Mouse (Mus musculus) thymus, adult 2 months (tissue): ENCODE data around the gene Gm3252. TPM values are rescaled to one million over a fixed set of nuclear protein-coding genes. Genes with fewer than 3 reads are reported as not detected.
"Not testable (repeated sequence)": the region's sequence is repeated elsewhere in the genome, so short reads cannot be mapped to it uniquely, and the experiment has no call there.

ENCODE experiments used
- DNase-seq: peaks from one replicate; pipeline ENCODE4 v3.0.0; 2021
- H3K27ac ChIP-seq: fragments of 200-500 bp; 2 replicates; pipeline ENCODE4 v1.5.1; 2012; ENCODE audit warnings: low read length, control low read depth; ENCODE audit not compliant: control insufficient read depth, insufficient read depth
- H3K27me3 ChIP-seq: fragments of 200-500 bp; 2 replicates; pipeline ENCODE4 v1.6.1; 2012; ENCODE audit warnings: mild to moderate bottlenecking, low read length, moderate library complexity, mixed read lengths; ENCODE audit not compliant: control insufficient read depth, insufficient read depth
- H3K36me3 ChIP-seq: fragments of 200-500 bp; 2 replicates; pipeline ENCODE4 v1.6.1; 2012; ENCODE audit warnings: mild to moderate bottlenecking, low read length, moderate library complexity; ENCODE audit not compliant: control insufficient read depth, insufficient read depth
- H3K4me1 ChIP-seq: fragments of 200-500 bp; replicated peaks from 2 replicates; pipeline ENCODE4 v1.6.1; 2012; ENCODE audit warnings: low read length; ENCODE audit not compliant: control insufficient read depth, insufficient read depth
- H3K4me3 ChIP-seq: fragments of 200-500 bp; 2 replicates; pipeline ENCODE4 v1.5.1; 2012; ENCODE audit warnings: mild to moderate bottlenecking, low read length, control low read depth, moderate library complexity; ENCODE audit not compliant: control insufficient read depth, insufficient read depth
- WGBS: fragments of 180-500 bp; shearing (Covaris S2); methylation state at CpG from one replicate; pipeline ENCODE4 v1.1.7; 2018; 5-methylcytosine and 5-hydroxymethylcytosine counted together
- polyA plus RNA-seq: library from polyadenylated mRNA; depleted of rRNA; stranded (reverse); fragments of >200 nt; gene quantifications from 2 replicates; pipeline ENCODE4 v1.2.3, GENCODE M21; 2012; rRNA removed

Gm3252 gene
- 0.07 TPM in 1 of 2 replicates, not detected in the other for polyA plus RNA-seq

- H3K27me3 ChIP-seq, H3K4me3 ChIP-seq, DNase-seq, H3K27ac ChIP-seq, H3K4me1 ChIP-seq, H3K36me3 ChIP-seq: not testable (repeated sequence)
- 7% methylated on average over 17 of the region's 47 CpGs for WGBS
Observed at GRCm38 (mm10) chr14:4726038-4726880, at the start of gene Gm3252. Gene Gm3252 (plus strand): TSS chr14:4726775.

DNA sequence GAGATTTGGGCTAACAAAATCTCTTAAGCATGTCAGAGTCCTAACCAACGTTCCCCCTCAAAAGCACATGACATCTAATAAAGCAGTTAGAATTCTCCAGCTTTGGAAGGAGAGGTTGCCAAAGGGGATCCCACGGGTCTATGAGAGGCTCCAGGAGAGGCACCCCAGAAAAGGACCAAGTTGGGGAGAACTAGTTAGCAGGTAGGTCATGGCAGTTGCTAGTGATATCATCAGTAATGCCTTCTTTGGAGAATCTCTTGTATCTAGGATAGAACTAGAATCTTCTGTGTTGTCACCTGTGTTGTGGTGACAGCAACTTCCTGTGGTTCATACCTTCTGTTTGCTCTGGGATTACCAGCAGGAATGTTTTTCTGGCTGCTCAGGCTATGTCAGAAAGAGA is 17.6 kb upstream of the Gm3252 start, which contains the start of gene Gm7876:
TSS of gene Gm7876 (plus strand) at position 301 of the 400 bp plus-strand sequence.
- WGBS = 89% methylated on average over 1 of the region's 2 CpGs
- not testable (repeated sequence) for H3K4me1 ChIP-seq, H3K36me3 ChIP-seq, DNase-seq, H3K4me3 ChIP-seq, H3K27ac ChIP-seq, H3K27me3 ChIP-seq

DNA sequence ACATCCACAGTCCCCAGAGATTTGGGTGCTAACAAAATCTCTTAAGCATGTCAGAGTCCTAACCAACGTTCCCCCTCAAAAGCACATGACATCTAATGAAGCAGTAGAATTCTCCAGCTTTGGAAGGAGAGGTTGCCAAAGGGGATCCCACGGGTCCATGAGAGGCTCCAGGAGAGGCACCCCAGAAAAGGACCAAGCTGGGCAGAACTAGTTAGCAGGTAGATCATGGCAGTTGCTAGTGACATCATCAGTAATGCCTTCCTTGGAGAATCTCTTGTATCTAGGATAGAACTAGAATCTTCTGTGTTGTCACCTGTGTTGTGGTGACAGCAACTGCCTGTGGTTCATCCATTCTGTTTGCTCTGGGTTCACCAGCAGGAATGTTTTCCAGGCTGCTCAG is 49.5 kb downstream of the Gm3252 start, which contains the start of gene Gm9602:
TSS of gene Gm9602 (plus strand) at position 301 of the 400 bp plus-strand sequence.
- H3K27me3 ChIP-seq, H3K27ac ChIP-seq, H3K4me3 ChIP-seq, DNase-seq, H3K4me1 ChIP-seq, H3K36me3 ChIP-seq: not testable (repeated sequence)
- WGBS = 75% methylated on average over 1 of the region's 2 CpGs

Other genes with a start within 250 kb of the Gm3252 start
- gene Gm3182, start 245.0 kb upstream of the Gm3252 start, polyA plus RNA-seq = not detected in 2 replicates
- not detected in 2 replicates for gene Gm3047, start 171.4 kb upstream of the Gm3252 start, polyA plus RNA-seq
- not detected in 2 replicates for gene Gm8159, start 94.4 kb upstream of the Gm3252 start, polyA plus RNA-seq
- not detected in 2 replicates for gene Gm3239, start 62.6 kb upstream of the Gm3252 start, polyA plus RNA-seq
- not detected in 2 replicates for gene Gm7876, start 17.5 kb upstream of the Gm3252 start, polyA plus RNA-seq
- not detected in 2 replicates for gene Gm9602, start 49.6 kb downstream of the Gm3252 start, polyA plus RNA-seq
- gene Gm3269, start 111.3 kb downstream of the Gm3252 start, polyA plus RNA-seq = not detected in 2 replicates
- not detected in 2 replicates for gene Gm3264, start 128.8 kb downstream of the Gm3252 start, polyA plus RNA-seq
- gene Gm3278, start 165.6 kb downstream of the Gm3252 start, polyA plus RNA-seq = not detected in 2 replicates